Mouse (Mus musculus) liver, embryonic 11.5 days (tissue): ENCODE results near the gene Pygl. TPM values are rescaled to one million over a fixed set of nuclear protein-coding genes. Genes with fewer than 3 reads are reported as not detected.
A peak's percentile ranks its signal among the peaks of the same experiment; 100 is the strongest.

Source experiments
- ATAC-seq: fragments of 200-750 bp; cut with Nextera tagmentation; replicated peaks from 2 replicates; pipeline ENCODE4 v1.8.0; 2017; ENCODE audit warnings: moderate number of reproducible peaks, mild to moderate bottlenecking, moderate TSS enrichment, moderate library complexity; ENCODE audit not compliant: low FRiP score
- DNase-seq: peaks from one replicate; pipeline ENCODE4 v3.0.0-alpha.2; 2017; ENCODE audit warnings: low spot score
- H3K27ac ChIP-seq: fragments of 300-500 bp; sonication (generic); 2 replicates; pipeline ENCODE4 v1.5.1; 2014; ENCODE audit warnings: mild to moderate bottlenecking, low read depth, low read length, control low read depth
- H3K27me3 ChIP-seq: fragments of 300-500 bp; sonication (generic); replicated peaks from 2 replicates; pipeline ENCODE4 v1.6.1; 2014; ENCODE audit warnings: low read length, mixed read lengths; ENCODE audit not compliant: control insufficient read depth, insufficient read depth
- H3K36me3 ChIP-seq: fragments of 300-500 bp; sonication (generic); 2 replicates; pipeline ENCODE4 v1.6.1; 2014; ENCODE audit warnings: mild to moderate bottlenecking, low read length, moderate library complexity, mixed read lengths; ENCODE audit not compliant: control insufficient read depth, insufficient read depth
- H3K4me1 ChIP-seq: fragments of 300-500 bp; sonication (generic); replicated peaks from 2 replicates; pipeline ENCODE4 v1.6.1; 2014; ENCODE audit warnings: low read length, mixed read lengths; ENCODE audit not compliant: control insufficient read depth, insufficient read depth
- H3K4me2 ChIP-seq: fragments of 300-500 bp; sonication (generic); 2 replicates; pipeline ENCODE4 v1.6.1; 2014; ENCODE audit warnings: mild to moderate bottlenecking, control low read depth, moderate library complexity
- H3K4me3 ChIP-seq: fragments of 300-500 bp; sonication (generic); 2 replicates; pipeline ENCODE4 v1.5.1; 2014; ENCODE audit warnings: low read depth, low read length, control low read depth
- H3K9ac ChIP-seq: fragments of 300-500 bp; sonication (generic); 2 replicates; pipeline ENCODE4 v1.6.1; 2014; ENCODE audit warnings: low read depth, low read length, control low read depth
- H3K9me3 ChIP-seq: fragments of 300-500 bp; sonication (generic); 2 replicates; pipeline ENCODE4 v1.6.1; 2016; ENCODE audit warnings: low read length, inconsistent platforms, mixed read lengths; ENCODE audit not compliant: control insufficient read depth
- WGBS: fragments of 180-500 bp; shearing (Covaris S2); extraction: QIAGEN DNeasy Blood & Tissue Kit; methylation state at CpG from one replicate; pipeline ENCODE4 v1.1.7; 2014; 5-methylcytosine and 5-hydroxymethylcytosine counted together
- polyA plus RNA-seq: library from polyadenylated mRNA; unstranded; fragments of >200 nt; fragmentation: Nextera tagmentation; extraction: Ambion mirVana; gene quantifications from 2 replicates; pipeline ENCODE4 v1.2.1, GENCODE M21; 2014

Gene Pygl
- polyA plus RNA-seq, 1 experiment from 2014 or later, result 29.8 TPM

DNA sequence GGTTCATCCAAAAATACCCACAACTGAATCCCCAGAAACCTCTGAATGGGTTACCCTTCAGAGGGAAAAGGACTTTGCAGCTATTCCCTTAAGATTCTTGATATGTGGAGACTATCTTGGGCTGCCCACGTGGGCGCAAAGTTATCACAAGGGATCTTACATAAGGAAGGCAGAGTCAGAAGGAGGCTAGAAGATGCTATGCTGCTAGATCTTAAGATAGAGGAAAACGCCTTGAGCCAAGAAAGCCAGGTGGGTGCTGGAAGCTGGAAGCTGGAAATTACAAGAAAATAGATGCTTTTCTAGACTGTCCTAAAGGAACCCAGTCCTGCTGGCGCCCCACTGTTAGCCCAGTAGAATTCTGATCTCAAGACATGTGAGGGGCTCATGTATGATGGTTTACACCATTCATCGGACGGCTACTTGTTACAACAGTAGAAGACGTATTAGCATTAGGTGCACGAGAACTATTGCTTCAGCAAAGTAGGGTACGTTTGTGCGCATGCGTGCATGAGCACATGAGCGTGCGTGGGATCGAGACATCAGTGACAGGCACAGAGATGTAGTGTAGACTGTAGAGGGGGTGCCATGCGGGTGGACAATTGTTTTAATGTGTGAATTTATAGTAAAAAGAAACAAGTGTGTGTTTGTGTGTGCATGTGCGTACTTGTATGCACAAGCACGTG is 31.1 kb upstream of the Pygl start:
- Histone ChIP-seq H3K9ac (no peak overlapping the region), H3K4me3 (no peak overlapping the region), H3K4me2 (no peak overlapping the region), H3K27me3 (no peaks in the 10 kb centered on the region), H3K9me3 (no peaks in the 10 kb centered on the region), H3K4me1 (no peaks in the 10 kb centered on the region), H3K36me3 (no peaks in the 10 kb centered on the region), H3K27ac (no peak overlapping the region)
- DNase-seq (no peak), ATAC-seq (no peak)
- WGBS, result 89% methylated on average over 17 of the region's 17 CpGs

DNA sequence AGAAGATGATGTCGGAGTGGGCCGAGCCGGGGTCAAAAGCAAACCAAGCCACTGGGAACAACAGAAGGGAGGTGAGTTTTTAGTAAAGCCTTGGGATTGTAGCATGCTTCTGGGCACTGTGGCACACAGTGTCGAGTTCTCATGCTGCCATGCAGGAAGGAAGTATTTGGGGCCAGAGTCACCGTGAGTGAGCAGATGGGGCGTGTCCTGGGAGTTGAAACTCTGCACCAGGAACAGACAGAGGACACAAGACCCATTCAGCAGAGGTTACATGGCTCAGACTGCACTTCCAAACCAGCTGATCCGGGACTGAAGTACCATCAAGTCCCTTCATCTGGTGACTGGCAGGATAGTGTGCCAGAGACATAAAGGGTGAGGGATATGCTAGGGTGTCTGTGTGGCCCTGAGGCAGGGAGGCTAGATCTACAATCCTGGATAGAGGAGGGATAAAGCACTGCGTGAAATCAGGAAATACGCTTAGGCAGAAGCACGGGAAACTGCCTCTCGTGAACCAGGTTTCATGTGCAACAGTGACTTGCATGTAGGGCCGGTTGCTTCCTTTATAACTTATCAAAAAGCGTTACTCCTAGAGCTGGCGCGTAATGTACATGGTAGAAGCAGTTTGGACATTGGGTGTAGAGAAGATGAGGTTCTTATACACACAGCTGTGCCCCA is 20.1 kb upstream of the Pygl start:
- Histone ChIP-seq H3K9ac (no peak overlapping the region), H3K9me3 (no peaks in the 10 kb centered on the region), H3K4me3 (no peak overlapping the region), H3K36me3 (no peaks in the 10 kb centered on the region), H3K4me2 (no peak overlapping the region), H3K4me1 (no peaks in the 10 kb centered on the region), H3K27me3 (no peaks in the 10 kb centered on the region), H3K27ac (no peak overlapping the region)
- DNase-seq, result no peak
- ATAC-seq, result no peak
- 71% methylated on average over 15 of the region's 15 CpGs for WGBS

DNA sequence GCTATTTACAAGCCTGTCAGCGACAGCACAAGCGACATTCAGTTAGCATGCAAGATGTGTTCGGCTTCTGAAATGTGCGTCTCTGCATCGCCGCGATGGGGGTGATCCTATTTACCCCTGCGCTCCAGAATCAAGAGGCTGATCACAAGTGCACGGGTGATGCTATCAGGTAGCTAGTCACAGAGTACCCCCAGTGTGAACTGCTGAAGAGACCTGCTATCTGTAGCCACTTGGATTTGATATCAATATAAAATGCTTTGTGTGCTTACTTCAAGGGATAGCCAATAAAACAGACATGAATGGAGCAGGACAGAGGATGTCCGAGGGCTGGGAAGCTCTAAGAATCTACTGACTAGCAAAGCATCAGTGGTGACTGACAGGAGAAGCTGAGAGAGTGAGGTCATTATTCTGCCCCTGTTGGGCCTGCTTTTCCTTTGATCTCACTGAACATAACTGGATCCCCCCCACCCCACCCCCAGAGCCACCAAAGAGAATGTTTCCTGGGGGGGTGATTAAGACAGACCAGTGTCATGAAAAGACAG is 18.4 kb upstream of the Pygl start:
- Histone ChIP-seq H3K4me2 (no peak overlapping the region), H3K27me3 (no peaks in the 10 kb centered on the region), H3K4me3 (no peak overlapping the region), H3K9me3 (no peaks in the 10 kb centered on the region), H3K9ac (no peak overlapping the region), H3K4me1 (no peaks in the 10 kb centered on the region), H3K27ac (no peak overlapping the region), H3K36me3 (no peaks in the 10 kb centered on the region)
- ATAC-seq (no peak), DNase-seq (no peak)
- 85% methylated on average over 10 of the region's 10 CpGs for WGBS

DNA sequence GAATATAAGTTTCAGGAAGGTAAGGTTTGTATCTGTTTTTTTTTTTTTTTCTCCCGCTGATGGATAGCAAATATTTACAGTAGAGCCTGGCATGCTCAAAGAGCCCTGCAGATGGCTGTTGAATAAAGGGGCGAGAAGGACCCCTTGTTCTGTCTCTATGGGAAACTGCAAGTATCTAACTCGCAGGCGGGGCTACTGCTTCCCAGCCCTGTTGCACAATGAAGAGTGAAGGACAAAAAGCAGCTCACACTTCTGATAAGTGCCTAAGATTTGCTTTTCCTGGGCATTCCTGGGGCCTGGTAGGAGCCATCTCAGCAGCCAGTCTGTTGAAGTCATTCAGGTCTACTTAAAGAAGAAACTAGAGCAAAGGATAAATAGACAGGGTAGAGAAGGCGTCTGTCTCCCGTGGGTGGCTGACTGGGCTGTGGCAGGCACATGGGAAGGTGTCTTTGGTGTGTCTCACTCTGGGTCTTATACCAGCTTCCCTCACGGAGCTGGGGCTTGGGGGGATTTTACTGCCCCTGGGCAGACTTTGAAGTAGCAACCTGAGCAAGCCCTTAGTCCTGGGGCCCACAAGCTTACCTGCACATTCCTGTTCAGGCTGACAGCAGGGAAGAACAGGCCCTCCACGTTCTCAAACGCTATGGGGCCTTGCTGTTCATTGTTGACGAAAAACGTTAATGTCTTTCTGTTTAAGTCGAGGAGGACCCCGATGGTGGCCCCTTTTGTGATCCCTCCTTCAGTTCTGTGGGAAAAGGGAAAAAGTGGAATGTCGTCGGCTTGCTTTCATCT is 16.6 kb upstream of the Pygl start:
- no peak overlapping the region for H3K4me3 ChIP-seq
- DNase-seq (no peak), ATAC-seq (no peak)
- 68% methylated on average over 15 of the region's 15 CpGs for WGBS
- no peaks in the 10 kb centered on the region for H3K36me3 ChIP-seq
- no peaks in the 10 kb centered on the region for H3K9me3 ChIP-seq
- H3K9ac ChIP-seq, result no peak overlapping the region
- H3K27ac ChIP-seq, result no peak overlapping the region
- H3K4me2 ChIP-seq, result no peak overlapping the region
- H3K27me3 ChIP-seq, result no peaks in the 10 kb centered on the region
- no peaks in the 10 kb centered on the region for H3K4me1 ChIP-seq

DNA sequence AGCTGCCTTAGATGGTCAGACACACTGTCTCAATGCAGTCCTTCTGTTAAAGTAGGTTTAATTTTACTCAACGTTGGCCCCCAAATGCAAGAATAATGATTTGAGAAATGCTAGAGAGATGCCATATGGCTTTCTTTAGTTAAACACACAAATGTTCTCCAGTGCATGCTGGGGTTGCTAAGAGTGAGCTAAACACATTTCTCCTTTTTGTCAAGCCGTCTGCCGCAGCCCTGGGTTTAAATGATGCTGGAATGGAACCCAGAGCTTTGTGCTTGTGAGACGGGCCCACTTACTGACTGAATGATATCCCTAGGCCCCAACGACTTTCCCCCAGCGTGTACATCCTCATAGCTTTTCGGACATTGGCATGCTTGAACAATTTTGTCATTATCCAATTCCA is 11.3 kb upstream of the Pygl start:
- DNase-seq (no peak), ATAC-seq (no peak)
- H3K27me3 ChIP-seq, result no peaks in the 10 kb centered on the region
- 81% methylated on average over 7 of the region's 7 CpGs for WGBS
- H3K9ac ChIP-seq, result no peak overlapping the region
- H3K4me3 ChIP-seq, result no peak overlapping the region
- no peak overlapping the region for H3K27ac ChIP-seq
- H3K36me3 ChIP-seq, result no peaks in the 10 kb centered on the region
- H3K9me3 ChIP-seq, result no peaks in the 10 kb centered on the region
- no peaks in the 10 kb centered on the region for H3K4me1 ChIP-seq
- no peak overlapping the region for H3K4me2 ChIP-seq

DNA sequence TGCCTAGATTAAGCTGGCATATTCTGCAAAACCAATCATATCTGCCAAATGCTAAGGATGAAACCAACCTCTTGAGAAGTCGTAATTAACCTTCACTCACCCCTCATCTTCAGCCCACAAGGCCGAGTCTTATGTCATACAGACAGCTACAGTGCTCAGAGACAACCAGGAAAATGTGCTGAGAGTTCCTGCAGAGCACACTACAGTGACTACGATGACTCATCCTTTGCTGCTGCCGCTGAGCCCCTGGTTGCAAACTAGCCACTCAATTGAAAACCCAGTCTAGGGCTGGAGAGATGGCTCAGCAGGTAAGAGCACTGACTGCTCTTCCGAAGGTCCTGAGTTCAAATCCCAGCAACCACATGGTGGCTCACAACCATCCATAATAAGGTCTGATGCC is 8.5 kb upstream of the Pygl start:
- no peaks in the 10 kb centered on the region for H3K27me3 ChIP-seq
- H3K9ac ChIP-seq, result no peak overlapping the region
- no peaks in the 10 kb centered on the region for H3K9me3 ChIP-seq
- H3K4me2 ChIP-seq, result no peak overlapping the region
- no peak for ATAC-seq
- no peak overlapping the region for H3K4me3 ChIP-seq
- no peak overlapping the region for H3K27ac ChIP-seq
- no peak for DNase-seq
- H3K4me1 ChIP-seq, result peaks cover 3% of the 10 kb centered on the region; the same call in 1 of the 2 replicates
- 64% methylated on average over 5 of the region's 5 CpGs for WGBS
- no peaks in the 10 kb centered on the region for H3K36me3 ChIP-seq

DNA sequence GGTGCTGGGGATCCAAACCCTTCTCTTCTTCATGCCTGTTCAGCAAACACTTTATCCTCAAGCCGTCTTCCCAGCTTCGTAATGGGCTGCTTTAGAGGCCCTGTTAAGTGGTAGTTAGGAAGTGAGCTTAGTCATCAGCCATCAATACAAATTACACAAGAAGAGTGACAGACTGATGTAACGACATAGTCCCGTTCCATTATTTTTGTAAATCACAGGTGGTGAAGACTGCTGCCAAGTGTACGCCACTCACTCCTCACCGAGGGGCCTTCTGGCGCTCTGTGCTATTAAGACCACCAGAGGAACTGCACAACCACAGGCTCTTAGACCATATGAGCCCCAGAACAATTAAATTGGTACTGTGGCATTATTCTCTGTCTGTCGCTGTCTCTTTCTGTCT is 7.3 kb upstream of the Pygl start:
- ATAC-seq (no peak), DNase-seq (no peak)
- Histone ChIP-seq H3K9ac (no peak overlapping the region), H3K4me2 (no peak overlapping the region), H3K4me3 (no peak overlapping the region), H3K9me3 (no peaks in the 10 kb centered on the region), H3K4me1 (peaks cover 3% of the 10 kb centered on the region; the same call in 1 of the 2 replicates), H3K36me3 (no peaks in the 10 kb centered on the region), H3K27me3 (no peaks in the 10 kb centered on the region), H3K27ac (no peak overlapping the region)
- 79% methylated on average over 8 of the region's 8 CpGs for WGBS

DNA sequence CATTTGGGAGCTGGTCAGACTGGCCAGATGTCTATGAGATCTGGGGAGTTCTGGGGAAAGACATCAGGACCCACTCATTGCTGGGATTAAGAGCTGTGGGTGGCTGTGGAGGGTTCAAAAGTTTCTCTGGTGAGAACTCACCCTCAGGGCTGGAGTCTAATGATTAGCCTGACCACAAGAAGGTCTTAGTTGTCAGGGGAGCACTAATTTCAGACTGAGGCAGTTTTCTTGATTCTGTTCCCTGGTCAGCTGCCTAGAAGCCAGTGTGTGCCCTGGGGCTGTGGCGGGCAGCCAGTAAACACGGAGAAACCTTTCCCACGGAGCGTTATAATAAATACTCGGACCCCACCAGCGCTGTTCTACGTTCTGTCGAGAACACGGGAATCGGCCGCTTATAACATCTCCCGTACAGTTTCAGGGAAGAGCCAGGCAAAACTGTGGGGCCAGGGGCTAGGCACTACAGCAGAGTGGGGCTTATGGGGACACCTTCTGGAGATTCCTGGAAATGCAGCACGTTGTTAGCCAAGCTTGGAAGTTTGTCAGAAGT is 3.7 kb upstream of the Pygl start:
- ATAC-seq, result peak; percentile 56
- no peak overlapping the region for H3K27ac ChIP-seq
- 20% methylated on average over 13 of the region's 13 CpGs for WGBS

More for the DNA sequence above, 3.7 kb upstream of the Pygl start:
- Histone ChIP-seq H3K9me3 (no peaks in the 10 kb centered on the region), H3K4me1 (peaks cover 19% of the 10 kb centered on the region), H3K4me2 (peak overlapping the region; percentile 66), H3K4me3 (peak overlapping the region; percentile 39), H3K9ac (peak overlapping the region; percentile 31; the same call in 1 of the 2 replicates), H3K27me3 (no peaks in the 10 kb centered on the region), H3K36me3 (no peaks in the 10 kb centered on the region)
- DNase-seq, result peak; percentile 67
